Mouse (Mus musculus) midbrain, postnatal 0 days (tissue): ENCODE measurements around the gene Gps2. TPM values are rescaled to one million over a fixed set of nuclear protein-coding genes. Genes with fewer than 3 reads are reported as not detected.

ENCODE experiments used
- ATAC-seq: fragments of 200-750 bp; cut with Nextera tagmentation; 2 replicates; pipeline ENCODE4 v1.8.0; 2017; ENCODE audit warnings: moderate number of reproducible peaks, mild to moderate bottlenecking, moderate TSS enrichment, moderate library complexity; ENCODE audit not compliant: low FRiP score
- DNase-seq: peaks from one replicate; pipeline ENCODE4 v3.0.0-alpha.2; 2015; ENCODE audit warnings: low spot score
- H3K27ac ChIP-seq: fragments of 300-500 bp; sonication (generic); 2 replicates; pipeline ENCODE4 v1.5.1; 2014; ENCODE audit warnings: low read depth, mild to moderate bottlenecking, low read length, mixed read lengths
- H3K27me3 ChIP-seq: fragments of 300-500 bp; sonication (generic); 2 replicates; pipeline ENCODE4 v1.6.1; 2014; ENCODE audit warnings: low read length, control low read depth, mixed read lengths; ENCODE audit not compliant: insufficient read depth
- H3K36me3 ChIP-seq: fragments of 300-500 bp; sonication (generic); 2 replicates; pipeline ENCODE4 v1.6.1; 2014; ENCODE audit warnings: low read length, control low read depth, mixed read lengths; ENCODE audit not compliant: insufficient read depth
- H3K4me1 ChIP-seq: fragments of 300-500 bp; sonication (generic); 2 replicates; pipeline ENCODE4 v1.6.1; 2014; ENCODE audit warnings: mild to moderate bottlenecking, control low read depth, antibody characterized with exemption, low read length, mixed read lengths; ENCODE audit not compliant: insufficient read depth
- H3K4me2 ChIP-seq: fragments of 300-500 bp; sonication (generic); 2 replicates; pipeline ENCODE4 v1.6.1; 2014; ENCODE audit warnings: low read depth, mild to moderate bottlenecking, low read length, mixed read lengths; ENCODE audit not compliant: poor library complexity, severe bottlenecking
- H3K4me3 ChIP-seq: fragments of 300-500 bp; sonication (generic); 2 replicates; pipeline ENCODE4 v1.5.1; 2014; ENCODE audit warnings: low read depth, mild to moderate bottlenecking, low read length, moderate library complexity
- H3K9ac ChIP-seq: fragments of 300-500 bp; sonication (generic); replicated peaks from 2 replicates; pipeline ENCODE4 v1.6.1; 2014; ENCODE audit warnings: mild to moderate bottlenecking, low read length, moderate library complexity, mixed read lengths; ENCODE audit not compliant: poor library complexity, severe bottlenecking
- H3K9me3 ChIP-seq: fragments of 300-500 bp; sonication (generic); 2 replicates; pipeline ENCODE4 v1.6.1; 2016; ENCODE audit warnings: low read length, control low read depth
- CTCF ChIP-seq: IDR thresholded peaks from 2 replicates; pipeline ENCODE4 v1.5.1; 2016; ENCODE audit warnings: antibody characterized with exemption, mild to moderate bottlenecking
- WGBS: fragments of 180-500 bp; shearing (Covaris S2); extraction: QIAGEN DNeasy Blood & Tissue Kit; methylation state at CpG from one replicate; pipeline ENCODE4 v1.1.7; 2014; 5-methylcytosine and 5-hydroxymethylcytosine counted together
- microRNA-seq: library from miRNA; unstranded; fragments of <30 nt; microRNA quantifications from one replicate; pipeline ENCODE4, GENCODE M21; 2016; ENCODE audit warnings: borderline number of aligned reads
- polyA plus RNA-seq: library from polyadenylated mRNA; unstranded; fragments of >200 nt; fragmentation: Nextera tagmentation; extraction: Ambion mirVana; gene quantifications from 2 replicates; pipeline ENCODE4 v1.2.1, GENCODE M21; 2015
- total RNA-seq: library from RNA; depleted of rRNA; stranded (reverse); fragments of >200 nt; gene quantifications from 2 replicates; pipeline ENCODE4 v1.2.3, GENCODE M21; 2014; rRNA removed

Gps2 gene
- total and polyA plus RNA-seq, 2 experiments from 2014 or later = 47.6 to 60.3 TPM

GRCm38 (mm10) chr11:69965271-69966005, 51.8 kb downstream of the Gps2 start:
- TF ChIP-seq CTCF = no peak
- Histone ChIP-seq H3K4me2 (no peak overlapping the region), H3K27ac (no peak overlapping the region), H3K27me3 (peaks cover 49% of the 10 kb centered on the region), H3K9me3 (no peaks in the 10 kb centered on the region), H3K4me1 (no peaks in the 10 kb centered on the region), H3K36me3 (peaks cover 13% of the 10 kb centered on the region), H3K4me3 (0 out of 2 replicates have a peak overlapping the region, but pooled peaks have one; percentile 8), H3K9ac (no peak overlapping the region)
- ATAC-seq (no peak), DNase-seq (no peak)
- WGBS = 3% methylated on average over 49 of the region's 49 CpGs

Small RNAs within 50 kb of the gene (microRNA-seq; reads per million reads assigned to microRNA genes)
- not detected for gene Mir6924

Other genes starting within 250 kb of the Gps2 start
Only the 30 nearest of the 39 such genes appear.
- gene Polr2a, start 155.3 kb upstream of the Gps2 start, total RNA-seq = 16.9 and 25.1 TPM in 2 replicates
- 9.0 and 10.2 TPM in 2 replicates for gene Polr2a, start 155.3 kb upstream of the Gps2 start, polyA plus RNA-seq
- not detected in 2 replicates for gene Slc35g3, start 151.9 kb upstream of the Gps2 start, total RNA-seq
- gene Slc35g3, start 151.9 kb upstream of the Gps2 start, polyA plus RNA-seq = 0.23 and 0.26 TPM in 2 replicates
- gene Zbtb4, start 148.0 kb upstream of the Gps2 start, total RNA-seq = 31.5 and 34.3 TPM in 2 replicates
- gene Zbtb4, start 148.0 kb upstream of the Gps2 start, polyA plus RNA-seq = 4.4 and 5.0 TPM in 2 replicates
- gene Chrnb1, start 117.9 kb upstream of the Gps2 start, total RNA-seq = 1.5 and 1.6 TPM in 2 replicates
- gene Chrnb1, start 117.9 kb upstream of the Gps2 start, polyA plus RNA-seq = 1.1 TPM in 2 replicates
- gene Fgf11, start 112.0 kb upstream of the Gps2 start, total RNA-seq = 12.7 and 16.4 TPM in 2 replicates
- gene Fgf11, start 112.0 kb upstream of the Gps2 start, polyA plus RNA-seq = 2.6 and 2.8 TPM in 2 replicates
- gene Tmem102, start 108.3 kb upstream of the Gps2 start, total RNA-seq = 0.16 TPM in 1 of 2 replicates, not detected in the other
- 0.80 and 0.94 TPM in 2 replicates for gene Tmem102, start 108.3 kb upstream of the Gps2 start, polyA plus RNA-seq
- not detected in 2 replicates for gene Gm39566, start 98.6 kb upstream of the Gps2 start, total RNA-seq
- not detected in 2 replicates for gene Gm39566, start 98.6 kb upstream of the Gps2 start, polyA plus RNA-seq
- gene Spem2, start 95.4 kb upstream of the Gps2 start, total RNA-seq = not detected in 2 replicates
- gene Spem2, start 95.4 kb upstream of the Gps2 start, polyA plus RNA-seq = not detected in 2 replicates
- 0.93 TPM in 1 of 2 replicates, not detected in the other for gene Spem1, start 91.7 kb upstream of the Gps2 start, total RNA-seq
- gene Spem1, start 91.7 kb upstream of the Gps2 start, polyA plus RNA-seq = 0.20 and 0.27 TPM in 2 replicates
- gene Nlgn2, start 76.1 kb upstream of the Gps2 start, total RNA-seq = 117 and 137 TPM in 2 replicates
- gene Nlgn2, start 76.1 kb upstream of the Gps2 start, polyA plus RNA-seq = 21.0 and 23.5 TPM in 2 replicates
- 95.5 and 103 TPM in 2 replicates for gene Tmem256, start 75.4 kb upstream of the Gps2 start, total RNA-seq
- 349 and 370 TPM in 2 replicates for gene Tmem256, start 75.4 kb upstream of the Gps2 start, polyA plus RNA-seq
- 24.1 and 26.6 TPM in 2 replicates for gene Plscr3, start 67.5 kb upstream of the Gps2 start, total RNA-seq
- gene Plscr3, start 67.5 kb upstream of the Gps2 start, polyA plus RNA-seq = 33.5 and 35.0 TPM in 2 replicates
- not detected in 2 replicates for gene Tnk1, start 55.2 kb upstream of the Gps2 start, total RNA-seq
- 0.16 TPM in 2 replicates for gene Tnk1, start 55.2 kb upstream of the Gps2 start, polyA plus RNA-seq
- gene Tmem95, start 35.9 kb upstream of the Gps2 start, total RNA-seq = not detected in 2 replicates
- gene Tmem95, start 35.9 kb upstream of the Gps2 start, polyA plus RNA-seq = not detected in 2 replicates
- gene Kctd11, start 32.5 kb upstream of the Gps2 start, total RNA-seq = 0.93 and 1.6 TPM in 2 replicates
- gene Kctd11, start 32.5 kb upstream of the Gps2 start, polyA plus RNA-seq = 0.57 and 0.92 TPM in 2 replicates
- 0.66 TPM in 1 of 2 replicates, not detected in the other for gene Acap1, start 18.3 kb upstream of the Gps2 start, total RNA-seq
- 0.14 TPM in 1 of 2 replicates, not detected in the other for gene Acap1, start 18.3 kb upstream of the Gps2 start, polyA plus RNA-seq
- gene 2810408A11Rik, start 12.9 kb upstream of the Gps2 start, total RNA-seq = 3.3 and 8.7 TPM in 2 replicates
- gene 2810408A11Rik, start 12.9 kb upstream of the Gps2 start, polyA plus RNA-seq = 4.8 and 6.2 TPM in 2 replicates
- 112 and 118 TPM in 2 replicates for gene Neurl4, start 12.8 kb upstream of the Gps2 start, total RNA-seq
- 15.2 and 16.7 TPM in 2 replicates for gene Neurl4, start 12.8 kb upstream of the Gps2 start, polyA plus RNA-seq
- 452 and 486 TPM in 2 replicates for gene Eif5a, start 8.1 kb downstream of the Gps2 start, total RNA-seq
- 1,054 and 1,096 TPM in 2 replicates for gene Eif5a, start 8.1 kb downstream of the Gps2 start, polyA plus RNA-seq
- gene Ybx2, start 21.9 kb downstream of the Gps2 start, total RNA-seq = 5.0 and 8.4 TPM in 2 replicates
- 3.4 and 4.2 TPM in 2 replicates for gene Ybx2, start 21.9 kb downstream of the Gps2 start, polyA plus RNA-seq
- gene Slc2a4, start 34.3 kb downstream of the Gps2 start, total RNA-seq = 8.8 and 9.0 TPM in 2 replicates
- gene Slc2a4, start 34.3 kb downstream of the Gps2 start, polyA plus RNA-seq = 3.4 and 4.0 TPM in 2 replicates
- gene Cldn7, start 50.9 kb downstream of the Gps2 start, total RNA-seq = not detected in 2 replicates
- 0.57 TPM in 1 of 2 replicates, not detected in the other for gene Cldn7, start 50.9 kb downstream of the Gps2 start, polyA plus RNA-seq
- gene Ctdnep1, start 67.3 kb downstream of the Gps2 start, total RNA-seq = 39.6 and 42.9 TPM in 2 replicates
- 22.3 and 24.1 TPM in 2 replicates for gene Ctdnep1, start 67.3 kb downstream of the Gps2 start, polyA plus RNA-seq
- 109 and 157 TPM in 2 replicates for gene Elp5, start 68.6 kb downstream of the Gps2 start, total RNA-seq
- gene Elp5, start 68.6 kb downstream of the Gps2 start, polyA plus RNA-seq = 171 and 182 TPM in 2 replicates
- 197 and 226 TPM in 2 replicates for gene Gabarap, start 77.3 kb downstream of the Gps2 start, total RNA-seq
- gene Gabarap, start 77.3 kb downstream of the Gps2 start, polyA plus RNA-seq = 501 and 511 TPM in 2 replicates
- 42.4 and 45.2 TPM in 2 replicates for gene Phf23, start 81.9 kb downstream of the Gps2 start, total RNA-seq
- gene Phf23, start 81.9 kb downstream of the Gps2 start, polyA plus RNA-seq = 37.6 and 40.0 TPM in 2 replicates
- 31.5 and 33.3 TPM in 2 replicates for gene Dvl2, start 86.7 kb downstream of the Gps2 start, total RNA-seq
- 19.0 and 20.0 TPM in 2 replicates for gene Dvl2, start 86.7 kb downstream of the Gps2 start, polyA plus RNA-seq
- gene Acadvl, start 101.5 kb downstream of the Gps2 start, total RNA-seq = 35.9 and 42.7 TPM in 2 replicates
- gene Acadvl, start 101.5 kb downstream of the Gps2 start, polyA plus RNA-seq = 62.1 and 64.2 TPM in 2 replicates
- gene Dlg4, start 103.1 kb downstream of the Gps2 start, total RNA-seq = 256 and 269 TPM in 2 replicates
- 16.1 and 18.1 TPM in 2 replicates for gene Dlg4, start 103.1 kb downstream of the Gps2 start, polyA plus RNA-seq
- gene Asgr1, start 140.2 kb downstream of the Gps2 start, total RNA-seq = 1.2 and 7.2 TPM in 2 replicates
- 4.1 and 4.5 TPM in 2 replicates for gene Asgr1, start 140.2 kb downstream of the Gps2 start, polyA plus RNA-seq